Mouse (Mus musculus) MEL (cell line): ENCODE measurements around the gene Rcor1. TPM values are rescaled to one million over a fixed set of nuclear protein-coding genes. Genes with fewer than 3 reads are reported as not detected.

ENCODE experiments used
- DNase-seq: peaks from one replicate; pipeline ENCODE4 v3.0.0; 2011; ENCODE audit warnings: low read depth, low spot score
- H3K27ac ChIP-seq: 2 replicates; pipeline ENCODE4 v1.5.1; 2012; ENCODE audit warnings: low read depth, mild to moderate bottlenecking, control low read depth, low read length, moderate library complexity; ENCODE audit not compliant: control insufficient read depth
- H3K27me3 ChIP-seq, 2 experiments: fragments of 150-350 bp in 1 of 2; sonication (generic) in 1 of 2; 2 replicates each; pipeline ENCODE4 v1.6.1; 2012; ENCODE audit warnings: low read length in 2 of 2, mild to moderate bottlenecking in 2 of 2, improper control_type of control experiment in 1 of 2, moderate library complexity in 1 of 2; ENCODE audit not compliant: insufficient read depth in 2 of 2, control insufficient read depth in 1 of 2
- H3K36me3 ChIP-seq, 2 experiments: 2 replicates each; pipeline ENCODE4 v1.6.1; 2012 to 2014; ENCODE audit warnings: low read length in 2 of 2, improper control_type of control experiment in 1 of 2, inconsistent platforms in 1 of 2, mild to moderate bottlenecking in 1 of 2; ENCODE audit not compliant: insufficient read depth in 2 of 2, control insufficient read depth in 1 of 2
- H3K4me1 ChIP-seq, 2 experiments: fragments of 150-350 bp in 1 of 2; sonication (generic) in 1 of 2; 2 replicates each; pipeline ENCODE4 v1.6.1; 2012; ENCODE audit warnings: low read length in 2 of 2, improper control_type of control experiment in 1 of 2, mild to moderate bottlenecking in 1 of 2; ENCODE audit not compliant: insufficient read depth in 2 of 2, control insufficient read depth in 1 of 2
- H3K4me3 ChIP-seq, 2 experiments: fragments of 150-350 bp in 1 of 2; sonication (generic) in 1 of 2; 2 replicates each; pipeline ENCODE4 v1.5.1; 2012; ENCODE audit warnings: low read depth in 2 of 2, low read length in 2 of 2, mild to moderate bottlenecking in 2 of 2, moderate library complexity in 2 of 2, control low read depth in 1 of 2, improper control_type of control experiment in 1 of 2; ENCODE audit not compliant: control insufficient read depth in 1 of 2, insufficient read depth in 1 of 2
- H3K79me2 ChIP-seq: 2 replicates; pipeline ENCODE4 v1.6.1; 2012; ENCODE audit warnings: mild to moderate bottlenecking, low read length, moderate library complexity; ENCODE audit not compliant: control insufficient read depth, poor library complexity, insufficient read depth
- H3K9ac ChIP-seq: 2 replicates; pipeline ENCODE4 v1.6.1; 2012; ENCODE audit warnings: low read depth, mild to moderate bottlenecking, control low read depth, low read length, moderate library complexity; ENCODE audit not compliant: control insufficient read depth, poor library complexity, severe bottlenecking
- H3K9me3 ChIP-seq: fragments of 150-350 bp; sonication (generic); replicated peaks from 2 replicates; pipeline ENCODE4 v1.6.1; 2012; ENCODE audit warnings: mild to moderate bottlenecking, low read length, improper control_type of control experiment, moderate library complexity; ENCODE audit not compliant: insufficient read depth
- BHLHE40 ChIP-seq: IDR thresholded peaks from 2 replicates; pipeline ENCODE4 v1.6.1; 2012; ENCODE audit warnings: low read depth, mild to moderate bottlenecking, inconsistent platforms, low read length, improper control_type of control experiment, borderline replicate concordance
- CHD2 ChIP-seq: IDR thresholded peaks from 2 replicates; pipeline ENCODE4 v1.6.1; 2011; ENCODE audit warnings: low read length, improper control_type of control experiment
- CTCF ChIP-seq, 3 experiments: IDR thresholded peaks in 2 of 3; conservative IDR thresholded peaks in 1 of 3; 2 replicates each; pipeline ENCODE4 v1.5.1; 2011 to 2012; ENCODE audit warnings: low read length in 3 of 3, low read depth in 2 of 3, mild to moderate bottlenecking in 2 of 3, improper control_type of control experiment in 1 of 3, inconsistent platforms in 1 of 3, mixed read lengths in 1 of 3, moderate library complexity in 1 of 3; ENCODE audit not compliant: control insufficient read depth in 1 of 3, insufficient read depth in 1 of 3, poor library complexity in 1 of 3, severe bottlenecking in 1 of 3
- ELF1 ChIP-seq: IDR thresholded peaks from 2 replicates; pipeline ENCODE4 v1.6.1; 2014; ENCODE audit warnings: low read depth, mild to moderate bottlenecking, inconsistent platforms, low read length, improper control_type of control experiment, moderate library complexity
- EP300 ChIP-seq, 2 experiments: IDR thresholded peaks; 2 replicates each; pipeline ENCODE4 v1.6.1; 2011; ENCODE audit warnings: improper control_type of control experiment in 2 of 2, low read length in 2 of 2, low read depth in 1 of 2, mild to moderate bottlenecking in 1 of 2
- ETS1 ChIP-seq: IDR thresholded peaks from 2 replicates; pipeline ENCODE4 v1.6.1; 2012; ENCODE audit warnings: low read depth, mild to moderate bottlenecking, inconsistent platforms, low read length, improper control_type of control experiment, moderate library complexity
- GABPA ChIP-seq: IDR thresholded peaks from 2 replicates; pipeline ENCODE4 v1.6.1; 2012; ENCODE audit warnings: low read depth, mild to moderate bottlenecking, inconsistent platforms, low read length, improper control_type of control experiment, moderate library complexity
- HCFC1 ChIP-seq: IDR thresholded peaks from 2 replicates; pipeline ENCODE4 v1.6.1; 2012; ENCODE audit warnings: low read depth, mild to moderate bottlenecking, inconsistent platforms, low read length, improper control_type of control experiment, moderate library complexity
- KAT2A ChIP-seq: conservative IDR thresholded peaks from 2 replicates; pipeline ENCODE4 v1.6.1; 2012; ENCODE audit warnings: low read depth, low read length, improper control_type of control experiment, inconsistent platforms
- MAFK ChIP-seq: IDR thresholded peaks from 2 replicates; pipeline ENCODE4 v1.6.1; 2011; ENCODE audit warnings: low read depth, mild to moderate bottlenecking, low read length, improper control_type of control experiment, borderline replicate concordance
- MAZ ChIP-seq: IDR thresholded peaks from 2 replicates; pipeline ENCODE4 v1.6.1; 2012; ENCODE audit warnings: low read depth, mild to moderate bottlenecking, inconsistent platforms, low read length, improper control_type of control experiment
- MXI1 ChIP-seq: IDR thresholded peaks from 2 replicates; pipeline ENCODE4 v1.6.1; 2011; ENCODE audit warnings: mild to moderate bottlenecking, low read depth, low read length, improper control_type of control experiment
- NELFE ChIP-seq: IDR thresholded peaks from 2 replicates; pipeline ENCODE4 v1.6.1; 2011; ENCODE audit warnings: low read depth, low read length, improper control_type of control experiment
- NRF1 ChIP-seq: IDR thresholded peaks from 2 replicates; pipeline ENCODE4 v1.6.1; 2014; ENCODE audit warnings: low read depth, mild to moderate bottlenecking, inconsistent platforms, low read length, improper control_type of control experiment, moderate library complexity; ENCODE audit not compliant: poor library complexity, insufficient read depth, severe bottlenecking
- POLR2A ChIP-seq, 2 experiments: IDR thresholded peaks; 2 replicates each; pipeline ENCODE4 v1.6.1; 2011 to 2012; ENCODE audit warnings: low read length in 2 of 2, mild to moderate bottlenecking in 2 of 2, control low read depth in 1 of 2, improper control_type of control experiment in 1 of 2, low read depth in 1 of 2, moderate library complexity in 1 of 2; ENCODE audit not compliant: control insufficient read depth in 1 of 2, insufficient read depth in 1 of 2, poor library complexity in 1 of 2
- RAD21 ChIP-seq: IDR thresholded peaks from 2 replicates; pipeline ENCODE4 v1.6.1; 2011; ENCODE audit warnings: mild to moderate bottlenecking, low read depth, low read length, improper control_type of control experiment
- RCOR1 ChIP-seq: IDR thresholded peaks from 2 replicates; pipeline ENCODE4 v1.6.1; 2012; ENCODE audit warnings: low read depth, mild to moderate bottlenecking, inconsistent platforms, low read length, improper control_type of control experiment
- SIN3A ChIP-seq: IDR thresholded peaks from 2 replicates; pipeline ENCODE4 v1.6.1; 2012; ENCODE audit warnings: low read length, improper control_type of control experiment, inconsistent platforms
- SMC3 ChIP-seq: IDR thresholded peaks from 2 replicates; pipeline ENCODE4 v1.6.1; 2011; ENCODE audit warnings: low read depth, low read length, improper control_type of control experiment
- TBP ChIP-seq: IDR thresholded peaks from 2 replicates; pipeline ENCODE4 v1.8.0; 2011; ENCODE audit warnings: low read depth, low read length, improper control_type of control experiment
- ZC3H11A ChIP-seq: IDR thresholded peaks from 2 replicates; pipeline ENCODE4 v1.6.1; 2012; ENCODE audit warnings: low read depth, mild to moderate bottlenecking, inconsistent platforms, low read length, improper control_type of control experiment
- ZKSCAN1 ChIP-seq: IDR thresholded peaks from 2 replicates; pipeline ENCODE4 v1.6.1; 2012; ENCODE audit warnings: low read depth, mild to moderate bottlenecking, inconsistent platforms, low read length, improper control_type of control experiment, moderate library complexity
- ZMIZ1 ChIP-seq: IDR thresholded peaks from 2 replicates; pipeline ENCODE4 v1.6.1; 2012; ENCODE audit warnings: low read depth, mild to moderate bottlenecking, inconsistent platforms, low read length, improper control_type of control experiment, moderate library complexity
- ZNF384 ChIP-seq: IDR thresholded peaks from 2 replicates; pipeline ENCODE4 v1.6.1; 2012; ENCODE audit warnings: low read depth, mild to moderate bottlenecking, inconsistent platforms, low read length, improper control_type of control experiment
- polyA plus RNA-seq, 2 experiments: library from polyadenylated mRNA; stranded (reverse) in 1 of 2; unstranded in 1 of 2; fragments of >175 nt in 1 of 2; fragments of >200 nt in 1 of 2; gene quantifications; 2 replicates each; pipeline versions ENCODE4 v1.2.1 to v1.2.4; 2012; ENCODE audit warnings: low replicate concordance in 2 of 2, low read depth in 1 of 2; ENCODE audit not compliant: insufficient read length in 2 of 2, insufficient read depth in 1 of 2, missing spikeins in 1 of 2
- total RNA-seq: library from RNA; depleted of rRNA; stranded (reverse); fragments of 300-350 nt; gene quantifications from 2 replicates; pipeline ENCODE4 v1.2.3, GENCODE M21; 2012

Gene Rcor1
- total and polyA plus RNA-seq, 3 experiments, result 23.1 to 44.3 (median 37.1) TPM

DNA sequence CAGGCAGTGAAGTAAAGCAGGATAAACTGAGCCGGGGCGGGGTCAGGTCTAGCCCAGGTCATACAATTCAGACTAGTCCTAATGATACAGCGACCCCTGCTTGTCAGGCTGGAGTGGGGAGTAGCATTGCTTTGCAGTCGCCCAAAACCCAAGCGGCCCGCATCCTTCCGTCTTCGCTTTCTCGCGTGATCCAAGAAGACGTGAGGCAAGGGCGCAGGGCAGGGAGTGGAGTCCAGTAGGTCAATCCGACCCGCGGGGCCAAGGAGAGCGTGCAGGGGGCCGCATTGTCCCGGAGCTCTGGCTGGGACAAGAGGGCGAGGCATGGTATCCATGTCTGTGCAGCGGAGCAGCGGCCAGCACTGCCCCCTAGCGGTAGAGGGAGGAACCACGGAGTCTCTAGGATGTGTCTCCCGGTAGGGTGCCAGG, 47.0 kb upstream of the Rcor1 start:
- Histone ChIP-seq H3K27ac (peak overlapping the region; percentile 3), H3K27me3 (no peaks in the 10 kb centered on the region), H3K9me3 (no peaks in the 10 kb centered on the region), H3K36me3 (peaks cover 0 to 5% of the 10 kb centered on the region in 2 experiments; a peak in 2 of 4 replicates), H3K4me3 (peak overlapping the region; percentile 73 to 80), H3K9ac (peak overlapping the region; percentile 78), H3K4me1 (peaks cover 0 to 18% of the 10 kb centered on the region in 2 experiments; a peak in 2 of 4 replicates), H3K79me2 (no peaks in the 10 kb centered on the region; the same call in 1 of the 2 replicates)
- DNase-seq, result peak; percentile 97
- TF ChIP-seq ZC3H11A, result peak; percentile 77
- TF ChIP-seq MXI1, result peak; percentile 66
- 0 out of 2 replicates have a peak, but pooled peaks have one; percentile 35 for TF ChIP-seq ELF1
- TF ChIP-seq SMC3, result peak; percentile 81
- TF ChIP-seq ZNF384, result peak; percentile 32; the same call in 1 of the 2 replicates
- TF ChIP-seq POLR2A (IDR thresholded peaks at IDR 0.05; ENCODE audit: control insufficient read depth in 1 of 2, insufficient read depth in 1 of 2, low read depth in 1 of 2, low read length in 2 of 2, poor library complexity in 1 of 2), result 0 out of 4 replicates have a peak, but pooled peaks have one; percentile 25 to 31
- TF ChIP-seq ETS1, result no peak; the same call in 1 of the 2 replicates
- 0 out of 2 replicates have a peak, but pooled peaks have one; percentile 3 for TF ChIP-seq NRF1
- TF ChIP-seq ZKSCAN1, result no peak
- peak; percentile 59 to 95 (median 91) for TF ChIP-seq CTCF (IDR thresholded peaks at IDR 0.05 in 2 of 3, conservative IDR thresholded peaks at IDR 0.05 in 1 of 3; ENCODE audit: control insufficient read depth in 1 of 3, insufficient read depth in 1 of 3, low read depth in 2 of 3, low read length in 3 of 3, poor library complexity in 1 of 3, severe bottlenecking in 1 of 3)
- peak; percentile 88 for TF ChIP-seq CHD2
- no peak for TF ChIP-seq KAT2A
- TF ChIP-seq HCFC1, result peak; percentile 58; the same call in 1 of the 2 replicates
- peak; percentile 60 for TF ChIP-seq RAD21
- TF ChIP-seq NELFE, result peak; percentile 18; the same call in 1 of the 2 replicates
- TF ChIP-seq SIN3A, result peak; percentile 54
- TF ChIP-seq ZMIZ1, result no peak

DNA sequence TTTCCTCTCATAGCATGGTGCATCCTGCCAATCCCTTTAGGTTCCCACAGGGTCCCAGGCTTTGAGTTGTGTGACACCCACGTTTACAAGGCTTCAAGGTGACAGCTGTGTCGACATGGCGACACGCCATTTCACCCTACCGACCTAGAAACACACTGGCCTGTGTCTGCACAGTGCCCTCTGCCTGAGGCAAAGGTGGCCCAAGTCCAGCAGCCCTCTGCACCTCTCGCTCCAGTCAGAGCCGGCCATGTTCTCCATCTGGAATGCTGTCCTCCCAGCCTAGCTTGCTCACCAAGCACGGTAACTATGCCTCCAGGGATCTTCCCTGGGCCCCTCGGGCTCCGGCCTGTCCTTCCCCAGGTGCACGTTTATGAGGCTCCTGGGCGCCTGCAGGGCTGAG, 46.4 kb upstream of the Rcor1 start:
- no peak for DNase-seq
- H3K4me3 ChIP-seq, result peak overlapping the region; percentile 34 to 80; a peak in 3 of 4 replicates
- H3K27me3 ChIP-seq, result no peaks in the 10 kb centered on the region
- no peaks in the 10 kb centered on the region for H3K9me3 ChIP-seq
- peaks cover 0 to 5% of the 10 kb centered on the region in 2 experiments; a peak in 2 of 4 replicates for H3K36me3 ChIP-seq
- no peaks in the 10 kb centered on the region; the same call in 1 of the 2 replicates for H3K79me2 ChIP-seq
- H3K4me1 ChIP-seq, result peaks cover 0 to 18% of the 10 kb centered on the region in 2 experiments; a peak in 2 of 4 replicates
- TF ChIP-seq ETS1 (no peak), ZC3H11A (no peak), GABPA (no peak), KAT2A (no peak), MAZ (no peak), MXI1 (no peak), SMC3 (no peak), RCOR1 (no peak), NRF1 (no peak), TBP (no peak), MAFK (no peak), ZMIZ1 (no peak), ZNF384 (no peak), BHLHE40 (no peak), EP300 (IDR thresholded peaks at IDR 0.05; ENCODE audit: low read depth in 1 of 2, low read length in 2 of 2) (no peak), CTCF (IDR thresholded peaks at IDR 0.05 in 2 of 3, conservative IDR thresholded peaks at IDR 0.05 in 1 of 3; ENCODE audit: control insufficient read depth in 1 of 3, insufficient read depth in 1 of 3, low read depth in 2 of 3, low read length in 3 of 3, poor library complexity in 1 of 3, severe bottlenecking in 1 of 3) (no peak), POLR2A (IDR thresholded peaks at IDR 0.05; ENCODE audit: control insufficient read depth in 1 of 2, insufficient read depth in 1 of 2, low read depth in 1 of 2, low read length in 2 of 2, poor library complexity in 1 of 2) (no peak)
- TF ChIP-seq, all 39 proteins: peak for 0
- Histone ChIP-seq H3K27ac (no peak overlapping the region), H3K9ac (peak overlapping the region; percentile 30; the same call in 1 of the 2 replicates)
